Mouse (Mus musculus) midbrain, embryonic 10.5 days (tissue): ENCODE data around the gene Csrnp1. TPM values are rescaled to one million over a fixed set of nuclear protein-coding genes. Genes with fewer than 3 reads are reported as not detected.
A peak's percentile ranks its signal among the peaks of the same experiment; 100 is the strongest.

Experiments
- DNase-seq: peaks from one replicate; pipeline ENCODE4 v3.0.0-alpha.2; 2017; ENCODE audit warnings: low spot score
- H3K27ac ChIP-seq: fragments of 300-500 bp; sonication (generic); replicated peaks from 2 replicates; pipeline ENCODE4 v1.5.1; 2016; ENCODE audit warnings: mild to moderate bottlenecking
- H3K27me3 ChIP-seq: fragments of 300-500 bp; sonication (generic); 2 replicates; pipeline ENCODE4 v1.6.1; 2016; ENCODE audit warnings: low read depth, mild to moderate bottlenecking; ENCODE audit not compliant: poor library complexity, severe bottlenecking
- H3K36me3 ChIP-seq: fragments of 300-500 bp; sonication (generic); 2 replicates; pipeline ENCODE4 v1.6.1; 2016; ENCODE audit warnings: mild to moderate bottlenecking, moderate library complexity
- H3K4me1 ChIP-seq: fragments of 300-500 bp; sonication (generic); 2 replicates; pipeline ENCODE4 v1.6.1; 2016
- H3K4me3 ChIP-seq: fragments of 300-500 bp; sonication (generic); 2 replicates; pipeline ENCODE4 v1.5.1; 2016; ENCODE audit warnings: mild to moderate bottlenecking, moderate library complexity
- H3K9me3 ChIP-seq: fragments of 300-500 bp; sonication (generic); replicated peaks from 2 replicates; pipeline ENCODE4 v1.6.1; 2016; ENCODE audit warnings: mild to moderate bottlenecking
- WGBS: fragments of 180-500 bp; shearing (Covaris S2); methylation state at CpG from one replicate; pipeline ENCODE4 v1.1.7; 2016; 5-methylcytosine and 5-hydroxymethylcytosine counted together
- polyA plus RNA-seq: library from polyadenylated mRNA; unstranded; fragments of >200 nt; fragmentation: Nextera tagmentation; extraction: Ambion mirVana; gene quantifications from 2 replicates; pipeline ENCODE4 v1.2.1, GENCODE M21; 2016

The Csrnp1 gene
- 1.9 and 2.7 TPM in 2 replicates for polyA plus RNA-seq

GRCm38 (mm10) chr9:119984536-119985011 lies at the start of gene Csrnp1:
Gene Csrnp1 (minus strand): TSS chr9:119984658.
- WGBS = 4% methylated on average over 14 of the region's 14 CpGs
- Histone ChIP-seq H3K36me3 (no peaks in the 10 kb centered on the region), H3K9me3 (no peaks in the 10 kb centered on the region), H3K4me1 (peaks cover 55% of the 10 kb centered on the region), H3K27me3 (peaks cover 30% of the 10 kb centered on the region; the same call in 1 of the 2 replicates), H3K4me3 (peak within 1 kb of the TSS; percentile 69), H3K27ac (peak within 1 kb of the TSS; percentile 80)
- peak; percentile 52 for DNase-seq

GRCm38 (mm10) chr9:120032710-120033109 lies 48.3 kb upstream of the Csrnp1 start:
- no peak for DNase-seq
- H3K36me3 ChIP-seq = no peaks in the 10 kb centered on the region
- H3K27ac ChIP-seq = no peak overlapping the region
- peaks cover 4% of the 10 kb centered on the region for H3K4me1 ChIP-seq
- H3K27me3 ChIP-seq = no peaks in the 10 kb centered on the region
- WGBS = 91% methylated on average over 6 of the region's 6 CpGs
- H3K4me3 ChIP-seq = no peak overlapping the region
- H3K9me3 ChIP-seq = no peaks in the 10 kb centered on the region

GRCm38 (mm10) chr9:120030421-120030820 lies 46.0 kb upstream of the Csrnp1 start:
- H3K36me3 ChIP-seq = no peaks in the 10 kb centered on the region
- no peak overlapping the region for H3K27ac ChIP-seq
- 86% methylated on average over 10 of the region's 10 CpGs for WGBS
- H3K4me1 ChIP-seq = peaks cover 10% of the 10 kb centered on the region
- no peaks in the 10 kb centered on the region for H3K27me3 ChIP-seq
- no peaks in the 10 kb centered on the region for H3K9me3 ChIP-seq
- H3K4me3 ChIP-seq = no peak overlapping the region
- no peak for DNase-seq

- H3K27ac ChIP-seq = no peak overlapping the region
- H3K4me3 ChIP-seq = no peak overlapping the region
- peaks cover 10% of the 10 kb centered on the region for H3K4me1 ChIP-seq
- DNase-seq = no peak
- H3K36me3 ChIP-seq = no peaks in the 10 kb centered on the region
- no peaks in the 10 kb centered on the region for H3K27me3 ChIP-seq
- no peaks in the 10 kb centered on the region for H3K9me3 ChIP-seq
- WGBS = 94% methylated on average over 6 of the region's 6 CpGs
These were observed 45.4 kb upstream of the Csrnp1 start for GRCm38 (mm10) chr9:120029880-120030279.

- Histone ChIP-seq H3K9me3 (no peaks in the 10 kb centered on the region), H3K4me1 (peaks cover 10% of the 10 kb centered on the region), H3K4me3 (no peak overlapping the region), H3K27me3 (no peaks in the 10 kb centered on the region), H3K27ac (peak overlapping the region; percentile 33; the same call in 1 of the 2 replicates), H3K36me3 (no peaks in the 10 kb centered on the region)
- whole genome bisulfite sequencing = 41% methylated on average over 14 of the region's 14 CpGs
- peak; percentile 53 for DNase-seq
These were observed 43.1 kb upstream of the Csrnp1 start for GRCm38 (mm10) chr9:120027401-120028151.

GRCm38 (mm10) chr9:120024625-120025024 lies 40.2 kb upstream of the Csrnp1 start:
- Histone ChIP-seq H3K4me3 (no peak overlapping the region), H3K9me3 (no peaks in the 10 kb centered on the region), H3K27me3 (no peaks in the 10 kb centered on the region), H3K4me1 (peaks cover 20% of the 10 kb centered on the region), H3K36me3 (no peaks in the 10 kb centered on the region), H3K27ac (no peak overlapping the region)
- 83% methylated on average over 5 of the region's 5 CpGs for WGBS
- no peak for DNase-seq

GRCm38 (mm10) chr9:120024171-120024570 lies 39.7 kb upstream of the Csrnp1 start:
- peaks cover 20% of the 10 kb centered on the region for H3K4me1 ChIP-seq
- H3K27ac ChIP-seq = no peak overlapping the region
- H3K27me3 ChIP-seq = no peaks in the 10 kb centered on the region
- no peak for DNase-seq
- H3K9me3 ChIP-seq = no peaks in the 10 kb centered on the region
- no peaks in the 10 kb centered on the region for H3K36me3 ChIP-seq
- 88% methylated on average over 10 of the region's 10 CpGs for WGBS
- H3K4me3 ChIP-seq = no peak overlapping the region

GRCm38 (mm10) chr9:120023086-120023811 lies 38.8 kb upstream of the Csrnp1 start, which contains the start of gene Xirp1:
Gene Xirp1 (minus strand): TSS chr9:120023598.
- no peaks in the 10 kb centered on the region for H3K27me3 ChIP-seq
- H3K9me3 ChIP-seq = no peaks in the 10 kb centered on the region
- H3K36me3 ChIP-seq = no peaks in the 10 kb centered on the region
- peaks cover 20% of the 10 kb centered on the region for H3K4me1 ChIP-seq
- WGBS = 89% methylated on average over 18 of the region's 18 CpGs
- no peak within 1 kb of the TSS for H3K4me3 ChIP-seq
- no peak for DNase-seq
- no peak within 1 kb of the TSS for H3K27ac ChIP-seq

- 75% methylated on average over 5 of the region's 5 CpGs for WGBS
- H3K27me3 ChIP-seq = no peaks in the 10 kb centered on the region
- H3K27ac ChIP-seq = no peak overlapping the region
- H3K4me3 ChIP-seq = no peak overlapping the region
- H3K9me3 ChIP-seq = no peaks in the 10 kb centered on the region
- H3K36me3 ChIP-seq = no peaks in the 10 kb centered on the region
- H3K4me1 ChIP-seq = peaks cover 16% of the 10 kb centered on the region
- no peak for DNase-seq
These were observed 36.7 kb upstream of the Csrnp1 start for GRCm38 (mm10) chr9:120021164-120021563.

- WGBS = 51% methylated on average over 7 of the region's 7 CpGs
- H3K36me3 ChIP-seq = no peaks in the 10 kb centered on the region
- peaks cover 16% of the 10 kb centered on the region for H3K4me1 ChIP-seq
- peak; percentile 67 for DNase-seq
- no peaks in the 10 kb centered on the region for H3K9me3 ChIP-seq
- H3K27ac ChIP-seq = no peak overlapping the region; the same call in 1 of the 2 replicates
- no peaks in the 10 kb centered on the region for H3K27me3 ChIP-seq
- no peak overlapping the region for H3K4me3 ChIP-seq
These were observed 35.9 kb upstream of the Csrnp1 start for GRCm38 (mm10) chr9:120020285-120020890.

GRCm38 (mm10) chr9:120016956-120017355 lies 32.5 kb upstream of the Csrnp1 start:
- WGBS = 78% methylated on average over 10 of the region's 10 CpGs
- peaks cover 28% of the 10 kb centered on the region for H3K27me3 ChIP-seq
- H3K4me1 ChIP-seq = peaks cover 20% of the 10 kb centered on the region
- H3K9me3 ChIP-seq = no peaks in the 10 kb centered on the region
- H3K4me3 ChIP-seq = no peak overlapping the region
- no peak for DNase-seq
- peak overlapping the region; percentile 47; the same call in 1 of the 2 replicates for H3K27ac ChIP-seq
- no peaks in the 10 kb centered on the region for H3K36me3 ChIP-seq

- no peak overlapping the region for H3K4me3 ChIP-seq
- H3K27ac ChIP-seq = 0 out of 2 replicates have a peak overlapping the region, but pooled peaks have one; percentile 33
- H3K9me3 ChIP-seq = no peaks in the 10 kb centered on the region
- DNase-seq = no peak
- peaks cover 28% of the 10 kb centered on the region for H3K4me1 ChIP-seq
- H3K36me3 ChIP-seq = no peaks in the 10 kb centered on the region
- peaks cover 36% of the 10 kb centered on the region for H3K27me3 ChIP-seq
- 77% methylated on average over 6 of the region's 6 CpGs for WGBS
These were observed 30.4 kb upstream of the Csrnp1 start for GRCm38 (mm10) chr9:120014828-120015227.
